Mouse (Mus musculus) frontal cortex, adult (tissue): Measurements from ENCODE around the gene Dennd4a.

Experiments
- ATAC-seq: cut with Nextera tagmentation; 2 replicates; pipeline ENCODE4 v1.9.2; 2017; ENCODE audit warnings: mild to moderate bottlenecking, moderate library complexity, mixed read lengths; ENCODE audit not compliant: low TSS enrichment

Gene Dennd4a

GRCm38 (mm10) chr9:64810822-64811537 is at the start of gene Dennd4a:
Gene Dennd4a (plus strand): TSS chr9:64811340.
- peak; percentile 92 for ATAC-seq

DNA sequence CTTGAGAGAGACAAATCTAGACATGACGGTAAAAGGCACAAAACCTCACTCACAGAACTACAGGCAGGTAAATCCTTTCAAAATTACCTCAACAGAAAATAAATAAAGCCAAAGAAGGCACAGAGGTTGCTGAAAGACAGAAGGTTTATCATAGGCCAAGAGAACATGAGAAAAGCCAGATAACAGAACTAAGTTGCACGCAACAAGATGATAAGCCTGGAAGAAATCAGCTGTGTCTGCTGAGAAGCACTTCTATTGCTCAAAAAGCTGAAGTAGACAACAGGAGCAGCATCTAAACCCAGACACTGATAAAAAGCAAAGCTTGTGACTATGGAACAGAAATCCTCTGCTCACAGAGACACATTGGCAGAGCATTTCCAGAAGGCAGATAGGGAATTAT is 46.3 kb upstream of the Dennd4a start:
- ATAC-seq: no peak

GRCm38 (mm10) chr9:64766136-64766535 is 45.0 kb upstream of the Dennd4a start:
- ATAC-seq: no peak

- no peak for ATAC-seq
Measured at GRCm38 (mm10) chr9:64767796-64768195, 43.3 kb upstream of the Dennd4a start.

DNA sequence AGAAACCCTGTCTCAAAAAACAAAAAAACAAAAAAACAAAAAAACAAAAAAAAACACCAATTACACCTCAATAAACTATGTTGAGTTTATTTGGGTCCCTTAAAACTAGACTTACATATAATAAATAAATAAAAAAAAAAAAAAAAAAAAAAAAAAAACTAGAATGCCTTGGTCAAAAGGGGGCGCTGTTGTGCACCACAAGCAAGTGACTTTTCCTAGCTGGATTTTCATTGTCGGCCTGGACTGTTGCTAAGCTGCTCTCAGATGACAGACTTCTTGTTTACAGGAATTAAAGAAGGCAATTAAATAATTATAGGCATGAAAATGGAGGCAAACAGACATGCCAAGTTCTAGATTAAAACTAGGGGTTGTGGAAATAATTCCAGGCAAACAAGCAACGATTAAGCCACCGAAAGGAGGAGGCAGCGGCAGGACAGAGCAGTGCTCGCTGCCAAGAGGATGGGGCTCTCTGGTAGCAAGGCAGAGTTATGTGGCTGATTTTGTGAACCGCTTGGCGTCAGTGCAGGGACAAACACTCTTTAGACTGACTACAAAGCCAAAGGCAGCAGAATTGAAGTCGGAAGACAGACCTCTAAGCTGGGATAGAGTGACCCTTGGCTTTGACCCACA is 42.0 kb upstream of the Dennd4a start:
- no peak; the same call in 1 of the 2 replicates for ATAC-seq

- ATAC-seq: no peak
Measured at GRCm38 (mm10) chr9:64769911-64770310, 41.2 kb upstream of the Dennd4a start.

DNA sequence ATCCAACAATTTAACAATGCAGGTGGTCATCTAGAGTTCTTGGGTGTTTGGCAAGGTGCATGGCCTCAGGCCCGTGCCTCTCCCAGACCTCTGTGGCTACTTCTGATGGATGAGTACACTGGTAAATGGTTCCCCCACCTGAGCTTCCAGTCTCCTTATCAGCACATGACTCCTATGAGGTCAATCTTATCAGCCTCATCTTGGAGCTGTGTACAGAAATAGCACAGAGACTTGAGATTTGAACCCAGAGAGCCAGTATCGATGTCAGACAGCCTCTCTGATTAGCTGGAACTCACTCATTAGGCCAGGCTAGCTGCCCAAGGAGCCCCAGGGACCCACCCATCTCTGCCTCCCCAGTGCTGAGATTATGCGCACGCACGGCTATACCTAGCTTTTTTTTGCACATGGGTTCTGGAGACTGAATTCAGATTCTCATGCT is 40.7 kb upstream of the Dennd4a start:
- ATAC-seq: no peak

- peak; percentile 38; the same call in 1 of the 2 replicates for ATAC-seq
Measured at GRCm38 (mm10) chr9:64771236-64771635, 39.9 kb upstream of the Dennd4a start.

GRCm38 (mm10) chr9:64773254-64773653 is 37.9 kb upstream of the Dennd4a start:
- no peak for ATAC-seq

GRCm38 (mm10) chr9:64773936-64774335 is 37.2 kb upstream of the Dennd4a start:
- ATAC-seq: no peak

DNA sequence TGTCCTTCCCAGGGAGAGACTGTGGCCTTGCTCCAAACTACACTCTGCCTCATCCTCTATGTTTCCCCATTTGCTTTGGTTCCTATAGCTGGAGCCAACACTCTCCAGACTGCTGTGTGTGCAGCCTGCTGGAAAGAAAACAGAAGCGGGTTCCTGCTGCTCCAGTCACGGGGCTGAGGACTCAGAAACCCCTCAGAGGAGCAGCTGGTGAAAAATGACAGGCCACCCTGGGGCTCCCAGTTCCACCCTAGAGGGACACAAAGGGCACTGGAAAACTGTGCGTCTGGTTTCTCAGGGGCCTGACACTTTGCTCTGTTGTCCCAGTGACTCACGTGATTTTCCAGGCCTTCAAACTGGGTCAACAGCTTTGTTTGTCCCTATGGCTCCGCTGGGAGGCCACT is 36.7 kb upstream of the Dennd4a start:
- ATAC-seq: peak; percentile 55; the same call in 1 of the 2 replicates

GRCm38 (mm10) chr9:64774883-64775282 is 36.3 kb upstream of the Dennd4a start:
- ATAC-seq: no peak

- no peak for ATAC-seq
Measured at GRCm38 (mm10) chr9:64775491-64775890, 35.6 kb upstream of the Dennd4a start.

DNA sequence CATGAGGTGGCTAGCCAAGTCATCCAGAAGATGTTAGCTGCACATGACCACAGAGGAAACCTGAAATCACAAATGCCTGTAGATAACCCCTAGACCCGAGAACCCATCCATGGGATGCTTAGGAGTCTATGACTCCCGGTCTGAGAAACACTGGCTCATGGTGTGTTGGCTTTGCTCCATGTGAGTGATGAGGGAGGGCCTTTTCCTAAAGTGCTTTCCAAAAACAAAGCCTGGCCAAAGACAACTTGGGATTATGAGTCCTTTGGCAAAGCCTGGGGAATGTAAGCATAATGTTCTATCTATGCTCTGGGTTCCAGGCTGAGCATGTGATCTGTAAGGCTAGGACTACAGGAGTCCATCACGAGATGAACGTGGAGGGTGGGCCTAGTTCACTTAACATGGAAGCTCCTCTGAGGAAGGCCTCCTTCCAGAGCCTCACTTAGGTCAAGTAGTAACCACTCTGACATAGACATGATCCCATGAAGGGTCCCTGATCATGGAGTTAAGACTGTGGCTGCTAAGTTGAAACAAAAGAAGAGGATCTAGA is 33.6 kb upstream of the Dennd4a start:
- no peak for ATAC-seq

- no peak for ATAC-seq
Measured at GRCm38 (mm10) chr9:64778151-64778550, 33.0 kb upstream of the Dennd4a start.

DNA sequence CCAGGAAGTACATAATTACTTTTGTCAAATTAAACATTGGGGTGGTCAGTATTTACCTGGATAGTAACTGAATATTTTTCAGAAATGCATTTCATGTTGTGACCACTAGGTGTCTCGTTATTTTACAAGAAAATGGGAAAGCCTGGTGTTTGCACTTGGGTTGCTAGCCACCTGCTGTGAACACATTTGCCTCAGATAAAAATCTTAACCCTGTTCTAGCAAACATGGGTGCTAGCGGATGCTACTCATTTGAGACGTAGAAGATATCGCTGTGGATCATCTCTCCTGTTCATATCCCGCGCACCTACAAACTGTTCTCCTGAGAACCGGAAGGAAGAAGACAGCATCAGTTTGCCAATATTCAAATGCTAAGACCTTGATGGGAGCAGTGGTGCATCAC is 31.5 kb upstream of the Dennd4a start:
- peak; percentile 44; the same call in 1 of the 2 replicates for ATAC-seq

DNA sequence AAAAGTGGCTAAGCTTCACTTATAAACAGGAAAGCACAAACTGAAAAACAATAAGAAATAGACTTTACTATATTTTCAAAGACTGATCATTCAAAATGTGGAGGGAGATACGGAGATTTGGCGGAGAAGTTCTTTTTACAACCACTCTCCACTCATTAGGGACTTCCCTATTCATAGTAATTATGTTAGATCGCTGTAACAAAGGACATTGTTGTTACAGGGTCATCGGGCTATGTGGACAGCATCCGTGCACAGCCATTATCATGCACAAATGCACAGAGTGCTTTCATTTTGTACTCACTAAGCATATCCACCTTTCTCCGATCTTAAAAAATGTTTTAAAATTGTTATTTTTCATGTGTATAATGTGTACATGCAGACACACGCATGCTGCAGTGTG is 27.6 kb upstream of the Dennd4a start:
- no peak for ATAC-seq

DNA sequence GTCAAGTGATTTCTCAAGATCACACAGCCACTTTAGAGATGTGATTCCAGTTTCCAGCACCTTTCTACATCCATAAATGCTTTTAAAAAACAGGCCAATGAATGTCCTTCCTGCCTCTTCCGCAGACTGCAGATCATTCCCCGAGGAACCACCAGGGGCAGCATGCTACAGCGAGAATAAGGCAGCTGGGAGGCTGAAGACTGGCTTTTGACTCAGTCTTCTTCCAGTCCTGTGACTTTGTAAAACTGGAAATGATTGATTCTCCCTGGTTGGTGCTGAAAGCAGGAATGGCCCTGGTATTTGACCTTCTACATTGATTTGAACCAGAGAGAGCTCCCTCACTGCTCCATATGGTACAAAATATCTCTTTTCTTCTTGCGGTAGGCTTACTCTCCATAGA is 26.3 kb upstream of the Dennd4a start:
- no peak for ATAC-seq

DNA sequence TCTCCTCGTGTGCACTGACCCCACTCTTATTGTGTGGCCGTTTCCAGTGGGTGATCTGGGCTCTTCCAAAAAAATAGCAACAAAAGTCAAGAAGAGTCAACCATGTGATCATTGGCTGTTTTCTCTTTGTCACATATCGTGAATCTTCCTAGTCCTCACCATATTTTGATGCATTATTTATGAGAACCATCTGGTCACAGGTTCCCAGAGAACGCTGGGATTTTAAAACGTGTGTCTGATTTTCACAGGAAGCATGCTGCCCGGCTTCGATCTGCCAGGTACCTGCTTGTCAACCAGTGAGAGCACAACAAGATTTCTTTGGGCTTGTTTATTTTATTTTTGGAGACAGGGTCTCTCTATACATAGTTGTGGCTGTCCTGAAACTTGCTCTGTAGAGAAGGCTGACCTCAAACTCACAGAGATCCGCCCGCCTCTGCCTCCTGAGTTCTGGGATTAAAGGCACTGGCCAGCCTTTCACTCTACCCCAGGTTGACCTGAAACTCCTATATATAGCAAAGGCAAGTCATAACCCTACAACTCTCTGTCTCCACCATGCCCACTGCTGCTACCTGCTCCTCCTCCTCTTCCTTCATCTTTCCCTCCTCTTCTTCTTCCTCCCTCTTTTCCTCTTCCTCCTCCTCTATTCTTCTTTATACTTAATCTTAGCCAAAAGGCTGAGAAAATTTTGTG is 24.8 kb upstream of the Dennd4a start:
- 0 out of 2 replicates have a peak, but pooled peaks have one; percentile 33 for ATAC-seq

DNA sequence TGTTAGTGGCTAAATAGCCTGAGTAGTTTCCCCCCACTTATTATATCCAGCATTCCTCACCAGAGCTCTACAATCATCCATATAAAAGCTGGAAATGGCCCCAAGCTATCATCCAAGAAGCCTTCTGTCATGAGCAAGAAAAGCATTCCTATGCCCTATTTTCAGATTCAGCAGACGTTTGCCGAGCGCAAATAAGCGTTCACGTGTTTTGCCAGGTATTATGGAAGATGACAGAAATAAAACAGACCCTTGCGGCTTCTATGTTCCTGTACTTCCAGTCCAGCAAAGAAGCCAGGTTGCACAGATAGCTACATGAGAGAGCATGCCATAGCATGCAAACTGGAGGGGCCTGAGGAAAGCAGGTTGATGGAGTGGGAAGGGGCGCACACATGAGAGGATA is 23.1 kb upstream of the Dennd4a start:
- peak; percentile 28; the same call in 1 of the 2 replicates for ATAC-seq

- ATAC-seq: no peak
Measured at GRCm38 (mm10) chr9:64789341-64789761, 21.8 kb upstream of the Dennd4a start.

DNA sequence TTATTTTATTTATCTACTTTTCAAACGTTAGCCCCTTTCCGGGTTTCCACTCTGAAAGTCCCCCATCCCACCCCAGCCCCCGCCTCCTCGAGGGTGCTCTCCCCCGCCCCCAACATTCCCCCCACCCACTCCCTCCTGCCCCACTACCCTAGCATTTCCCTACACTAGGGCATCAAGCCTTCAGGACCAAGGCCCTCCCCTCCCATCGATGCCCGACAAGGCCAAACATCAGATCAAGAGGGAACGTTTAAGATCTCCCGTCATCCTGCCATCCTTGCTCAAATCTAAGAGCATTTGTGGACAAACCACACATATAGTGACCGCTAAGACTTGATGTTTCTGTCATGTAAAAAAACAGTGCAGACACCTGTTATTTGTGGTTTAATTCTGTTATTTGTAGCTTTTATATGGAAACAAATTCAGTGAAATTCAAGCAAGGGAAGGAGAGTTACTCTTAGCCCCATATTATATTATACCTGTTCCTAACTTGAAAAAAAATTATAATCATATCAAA is 21.2 kb upstream of the Dennd4a start:
- ATAC-seq: no peak
